Mouse (Mus musculus) liver, postnatal 0 days (tissue): ENCODE data around the gene Zfp553. TPM values are rescaled to one million over a fixed set of nuclear protein-coding genes. Genes with fewer than 3 reads are reported as not detected.

Source experiments
- ATAC-seq: fragments of 200-750 bp; cut with Nextera tagmentation; 2 replicates; pipeline ENCODE4 v1.8.0; 2017; ENCODE audit warnings: mild to moderate bottlenecking, moderate library complexity
- DNase-seq: peaks from one replicate; pipeline ENCODE4 v3.0.0-alpha.2; 2016
- H3K27ac ChIP-seq: fragments of 300-500 bp; sonication (generic); 2 replicates; pipeline ENCODE4 v1.5.1; 2014; ENCODE audit warnings: antibody characterized with exemption, moderate library complexity, mild to moderate bottlenecking, low read depth
- H3K27me3 ChIP-seq: fragments of 300-500 bp; sonication (generic); 2 replicates; pipeline ENCODE4 v1.6.1; 2014; ENCODE audit warnings: low read length, control low read depth, mixed read lengths; ENCODE audit not compliant: insufficient read depth
- H3K36me3 ChIP-seq: fragments of 300-500 bp; sonication (generic); replicated peaks from 2 replicates; pipeline ENCODE4 v1.6.1; 2014; ENCODE audit warnings: mild to moderate bottlenecking, control low read depth, low read length, moderate library complexity, mixed read lengths; ENCODE audit not compliant: insufficient read depth
- H3K4me1 ChIP-seq: fragments of 300-500 bp; sonication (generic); 2 replicates; pipeline ENCODE4 v1.6.1; 2014; ENCODE audit warnings: antibody characterized with exemption, mild to moderate bottlenecking, control low read depth; ENCODE audit not compliant: insufficient read depth
- H3K4me2 ChIP-seq: fragments of 300-500 bp; sonication (generic); 2 replicates; pipeline ENCODE4 v1.6.1; 2014; ENCODE audit warnings: low read depth, mild to moderate bottlenecking, low read length, moderate library complexity, mixed read lengths
- H3K4me3 ChIP-seq: fragments of 300-500 bp; sonication (generic); 2 replicates; pipeline ENCODE4 v1.5.1; 2014; ENCODE audit warnings: low read depth, low read length
- H3K9ac ChIP-seq: fragments of 300-500 bp; sonication (generic); replicated peaks from 2 replicates; pipeline ENCODE4 v1.6.1; 2014; ENCODE audit warnings: mild to moderate bottlenecking, moderate library complexity
- H3K9me3 ChIP-seq: fragments of 300-500 bp; sonication (generic); 2 replicates; pipeline ENCODE4 v1.6.1; 2016; ENCODE audit warnings: mild to moderate bottlenecking, control low read depth, low read length, mixed read lengths
- CTCF ChIP-seq: sonication (generic); IDR thresholded peaks from 2 replicates; pipeline ENCODE4 v1.5.1; 2016; ENCODE audit warnings: antibody characterized with exemption, low read depth
- EP300 ChIP-seq: IDR thresholded peaks from 2 replicates; pipeline ENCODE4 v1.6.1; 2016; ENCODE audit warnings: antibody characterized with exemption, low read depth, mild to moderate bottlenecking
- WGBS: fragments of 180-500 bp; shearing (Covaris S2); extraction: QIAGEN DNeasy Blood & Tissue Kit; methylation state at CpG from one replicate; pipeline ENCODE4 v1.1.7; 2014; ENCODE audit not compliant: insufficient replicate concordance; 5-methylcytosine and 5-hydroxymethylcytosine counted together
- polyA plus RNA-seq: library from polyadenylated mRNA; unstranded; fragments of >200 nt; fragmentation: Nextera tagmentation; extraction: Ambion mirVana; gene quantifications from 2 replicates; pipeline ENCODE4 v1.2.1, GENCODE M21; 2015

The Zfp553 gene
- polyA plus RNA-seq, 1 experiment from 2014 or later = 5.3 TPM

DNA sequence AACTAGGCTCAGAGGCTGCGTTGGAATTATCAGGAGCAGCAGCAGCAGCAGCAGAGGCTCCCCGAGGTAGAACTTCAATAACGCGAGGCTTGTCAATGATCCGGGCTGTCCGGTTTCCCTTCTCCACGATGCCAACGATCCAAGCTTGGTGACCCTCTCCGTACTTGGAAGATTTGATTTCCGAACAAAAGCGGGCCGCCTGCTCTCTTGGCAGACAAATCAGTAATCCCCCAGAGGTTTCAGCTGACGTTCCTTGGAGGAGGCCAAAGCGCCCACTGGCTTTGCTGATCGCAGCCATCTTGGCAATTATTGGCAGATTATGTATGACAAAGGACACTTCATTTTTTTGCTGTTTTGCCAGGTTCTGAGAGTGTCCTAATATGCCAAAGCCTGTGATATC, 39.7 kb downstream of the Zfp553 start:
- Histone ChIP-seq H3K9me3 (peaks cover 6% of the 10 kb centered on the region; the same call in 1 of the 2 replicates), H3K4me1 (peaks cover 11% of the 10 kb centered on the region; the same call in 1 of the 2 replicates), H3K9ac (peak overlapping the region; percentile 98), H3K27ac (peak overlapping the region; percentile 94), H3K27me3 (no peaks in the 10 kb centered on the region), H3K4me3 (peak overlapping the region; percentile 87), H3K36me3 (peaks cover 9% of the 10 kb centered on the region), H3K4me2 (peak overlapping the region; percentile 96)
- ATAC-seq (no peak), DNase-seq (no peak)
- 79% methylated on average over 15 of the region's 15 CpGs for WGBS
- TF ChIP-seq CTCF (no peak), EP300 (no peak)

GRCm38 (mm10) chr7:127273118-127273923, 40.5 kb downstream of the Zfp553 start:
- H3K27ac ChIP-seq = peak overlapping the region; percentile 94
- peaks cover 18% of the 10 kb centered on the region for H3K4me1 ChIP-seq
- TF ChIP-seq EP300 = no peak
- TF ChIP-seq CTCF = no peak
- H3K36me3 ChIP-seq = peaks cover 9% of the 10 kb centered on the region
- peak; percentile 12 for ATAC-seq
- H3K4me3 ChIP-seq = peak overlapping the region; percentile 87
- H3K27me3 ChIP-seq = no peaks in the 10 kb centered on the region
- peaks cover 4% of the 10 kb centered on the region; the same call in 1 of the 2 replicates for H3K9me3 ChIP-seq
- peak overlapping the region; percentile 96 for H3K4me2 ChIP-seq
- peak overlapping the region; percentile 98 for H3K9ac ChIP-seq
- peak; percentile 37 for DNase-seq
- 10% methylated on average over 41 of the region's 50 CpGs for WGBS

- peak within 1 kb of the TSS; percentile 87 for H3K4me3 ChIP-seq
- 2% methylated on average over 39 of the region's 39 CpGs for WGBS
- ATAC-seq = peak; percentile 74
- H3K36me3 ChIP-seq = peaks cover 9% of the 10 kb centered on the region
- peak within 1 kb of the TSS; percentile 98 for H3K9ac ChIP-seq
- no peaks in the 10 kb centered on the region for H3K9me3 ChIP-seq
- TF ChIP-seq EP300 (peak; percentile 61), CTCF (no peak)
- peaks cover 21% of the 10 kb centered on the region for H3K4me1 ChIP-seq
- DNase-seq = peak; percentile 94
- H3K27me3 ChIP-seq = no peaks in the 10 kb centered on the region
- H3K27ac ChIP-seq = peak within 1 kb of the TSS; percentile 94
- H3K4me2 ChIP-seq = peak within 1 kb of the TSS; percentile 96
These were observed 41.3 kb downstream of the Zfp553 start, which contains the start of gene Sephs2 for GRCm38 (mm10) chr7:127273925-127274789. Gene Sephs2 (minus strand): TSS chr7:127274055.

DNA sequence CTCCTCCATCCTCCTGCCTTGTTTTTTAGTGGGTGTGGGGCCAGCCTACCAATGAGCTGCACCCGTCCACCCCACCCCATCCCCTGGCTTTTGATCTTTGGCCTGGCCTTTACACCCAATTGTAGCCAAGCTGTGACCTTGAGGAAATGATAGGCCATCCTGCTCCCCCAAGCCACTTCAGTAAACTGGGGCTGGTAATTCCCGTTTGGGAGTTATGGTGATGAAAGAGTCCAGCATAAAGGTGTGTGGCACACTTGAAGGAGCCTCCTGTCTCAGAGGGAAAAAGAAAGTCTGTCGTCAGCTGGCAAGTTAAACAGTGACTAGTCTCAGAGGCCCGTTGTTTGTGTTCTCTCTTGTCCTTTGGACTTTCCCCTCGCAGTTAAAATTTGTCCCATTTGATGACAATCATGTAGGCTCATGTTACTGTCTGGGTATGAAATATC, 43.7 kb downstream of the Zfp553 start:
- Histone ChIP-seq H3K4me2 (peak overlapping the region; percentile 14; the same call in 1 of the 2 replicates), H3K36me3 (peaks cover 1% of the 10 kb centered on the region; the same call in 1 of the 2 replicates), H3K27me3 (no peaks in the 10 kb centered on the region), H3K9me3 (no peaks in the 10 kb centered on the region), H3K4me3 (no peak overlapping the region), H3K27ac (peak overlapping the region; percentile 94), H3K9ac (peak overlapping the region; percentile 3), H3K4me1 (peaks cover 18% of the 10 kb centered on the region)
- ATAC-seq = peak; percentile 75
- WGBS = 56% methylated on average over 5 of the region's 5 CpGs
- TF ChIP-seq EP300 (peak; percentile 90), CTCF (no peak)
- peak; percentile 67 for DNase-seq

DNA sequence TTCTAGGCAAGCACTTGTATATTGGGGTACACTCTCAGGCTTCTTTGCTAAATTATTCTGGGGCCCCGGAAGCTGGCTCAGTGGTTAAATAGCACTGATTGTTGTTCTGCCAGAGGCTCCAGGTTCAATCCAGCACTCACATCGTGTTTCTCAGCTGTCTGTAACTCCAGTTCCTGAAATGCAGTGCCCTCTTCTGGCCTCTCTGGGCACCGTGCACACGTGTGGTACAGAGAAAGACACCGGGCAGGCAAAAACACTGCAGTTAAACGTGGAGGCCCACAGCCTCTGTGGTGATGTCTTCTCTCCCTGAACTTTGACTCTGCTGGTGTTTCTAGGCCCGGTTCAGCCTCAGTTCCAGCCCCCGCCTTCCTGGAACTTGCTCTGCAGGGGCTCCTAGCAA, 45.5 kb downstream of the Zfp553 start:
- Histone ChIP-seq H3K4me2 (no peak overlapping the region), H3K27me3 (no peaks in the 10 kb centered on the region), H3K9ac (peak overlapping the region; percentile 38; the same call in 1 of the 2 replicates), H3K4me1 (peaks cover 15% of the 10 kb centered on the region), H3K4me3 (no peak overlapping the region), H3K36me3 (no peaks in the 10 kb centered on the region), H3K27ac (peak overlapping the region; percentile 94), H3K9me3 (no peaks in the 10 kb centered on the region)
- no peak for ATAC-seq
- WGBS = 13% methylated on average over 8 of the region's 8 CpGs
- DNase-seq = peak; percentile 70
- TF ChIP-seq EP300 (no peak), CTCF (peak; percentile 84)
